Mouse (Mus musculus) ES-E14 (cell line): ENCODE data around the gene Kcnip1.

Experiments
- CHD2 ChIP-seq: IDR thresholded peaks from 2 replicates; pipeline ENCODE4 v1.6.1; 2014; ENCODE audit warnings: mild to moderate bottlenecking, low read depth, low read length, inconsistent platforms
- MAFK ChIP-seq: IDR thresholded peaks from 2 replicates; pipeline ENCODE4 v1.6.1; 2014; ENCODE audit warnings: mild to moderate bottlenecking, low read depth, low read length, inconsistent platforms; ENCODE audit not compliant: insufficient read depth

- TF ChIP-seq MAFK (no peak), CHD2 (no peak)
Measured at GRCm38 (mm10) chr11:33598986-33599385, 394.0 kb downstream of the Kcnip1 start, which contains the start of gene D130052B06Rik.
